Mouse (Mus musculus) ES-CJ7 (cell line): ENCODE results near the gene Gng7.
A peak's percentile ranks its signal among the peaks of the same experiment; 100 is the strongest.
"Not testable (repeated sequence)": the region's sequence is repeated elsewhere in the genome, so short reads cannot be mapped to it uniquely, and the experiment has no call there.

Source experiments
- DNase-seq: peaks from one replicate; pipeline ENCODE4 v3.0.0; 2011; ENCODE audit warnings: low read depth, low spot score

Gene Gng7

DNA sequence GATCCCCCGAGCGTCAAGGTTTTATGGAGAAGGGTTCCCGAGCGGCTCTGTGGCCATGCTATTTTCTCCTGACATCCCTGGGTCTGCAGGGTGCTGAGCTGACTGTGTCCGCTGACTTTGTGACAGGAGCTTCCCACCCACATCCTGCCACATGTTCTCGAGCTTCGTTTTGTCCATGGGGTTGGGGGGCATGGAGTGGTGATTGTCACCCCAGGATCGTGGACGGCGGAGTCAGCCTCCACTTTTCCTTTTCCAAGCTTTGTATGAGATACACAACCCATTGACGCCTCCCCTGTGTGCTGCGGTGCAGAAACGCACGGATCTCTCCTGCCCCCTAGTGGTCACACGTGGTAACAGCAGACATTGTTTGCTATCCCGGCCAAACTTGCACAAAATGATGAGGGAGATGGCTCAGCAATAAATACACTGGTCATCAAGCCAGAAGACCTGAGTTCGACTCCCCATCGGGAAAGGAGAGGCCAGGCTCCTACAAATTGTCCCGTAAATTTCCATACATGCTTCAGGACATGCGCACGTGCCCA lies 19.6 kb downstream of the Gng7 start:
- peak; percentile 81 for DNase-seq

DNA sequence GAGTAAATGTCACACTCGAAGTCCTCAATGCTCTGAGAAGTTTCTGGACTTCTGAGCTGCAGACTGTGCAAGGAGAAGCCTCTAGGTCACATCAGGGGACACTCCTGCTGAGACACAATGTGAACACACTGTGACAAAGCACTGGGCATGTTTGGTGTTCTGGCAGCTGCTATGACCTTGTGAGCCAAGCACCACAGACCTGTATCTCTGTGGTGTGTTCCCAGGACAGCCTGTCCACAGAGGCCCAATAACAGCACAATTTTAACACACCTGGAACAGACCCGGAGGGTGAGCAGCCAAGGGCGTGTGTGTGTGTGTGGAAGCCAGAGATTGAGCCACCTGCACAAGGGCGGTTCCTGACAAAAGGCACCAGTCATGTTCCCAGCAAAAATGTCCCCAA lies 20.1 kb downstream of the Gng7 start:
- no peak for DNase-seq

- no peak for DNase-seq
Observed at GRCm38 (mm10) chr10:80993276-80993675, 21.5 kb downstream of the Gng7 start.

DNA sequence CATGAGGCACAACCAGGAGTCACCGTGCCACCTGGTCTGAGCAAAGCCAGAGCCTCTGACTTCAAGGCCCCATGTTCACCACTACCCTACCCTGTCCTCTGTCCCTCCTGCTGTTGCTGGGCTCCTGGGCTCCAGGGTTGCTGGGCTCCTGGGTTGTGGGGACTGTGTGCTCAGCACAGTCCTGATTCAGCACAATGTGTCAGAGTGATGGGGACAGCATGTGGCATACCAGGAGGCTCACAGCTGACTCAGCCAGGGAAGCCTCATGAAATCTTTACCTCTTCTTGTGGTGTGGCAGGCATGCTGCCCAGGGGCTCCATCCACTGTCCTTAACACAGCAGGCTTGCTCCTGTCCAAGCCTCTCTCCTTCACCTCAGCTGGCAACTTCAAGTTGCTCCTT lies 22.8 kb downstream of the Gng7 start:
- no peak for DNase-seq

DNA sequence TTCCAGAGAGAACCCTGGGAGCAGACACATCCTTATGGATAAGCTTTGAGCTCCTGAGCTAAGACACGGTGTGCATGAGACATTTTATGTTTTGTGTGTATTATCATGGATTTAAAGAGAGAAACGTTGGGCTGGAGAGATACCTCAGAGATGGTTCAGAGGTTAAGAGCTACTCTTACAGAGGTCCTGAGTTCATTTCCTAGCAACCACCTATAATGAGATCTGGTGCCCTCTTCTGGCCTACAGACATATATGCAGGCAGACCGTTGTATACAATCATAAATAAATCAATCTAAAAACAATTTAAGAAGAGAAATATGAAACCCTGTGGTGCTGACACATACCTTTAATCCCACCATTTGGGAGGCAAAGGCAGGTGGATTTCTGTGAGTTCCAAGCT lies 23.7 kb downstream of the Gng7 start:
- DNase-seq, result peak; percentile 67

DNA sequence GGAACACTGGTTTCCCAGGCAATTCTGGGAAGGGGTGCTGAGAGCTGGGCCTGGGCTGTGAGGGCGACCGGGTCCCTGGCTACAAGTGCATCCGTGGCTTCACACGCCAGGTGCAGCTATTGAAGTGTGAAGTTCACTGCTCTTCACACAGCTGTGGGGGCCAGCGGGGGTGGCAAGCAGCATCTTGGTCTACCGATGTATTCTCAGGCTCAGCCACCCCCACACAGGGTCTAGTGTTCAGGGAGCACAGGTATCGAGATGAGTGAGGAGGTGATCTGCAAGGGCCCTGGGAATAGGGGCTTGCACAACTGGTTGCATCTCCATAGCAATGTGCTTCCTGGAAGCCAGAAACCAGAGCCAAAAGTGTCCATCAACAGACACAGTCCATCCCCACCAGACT lies 24.3 kb downstream of the Gng7 start:
- no peak for DNase-seq

GRCm38 (mm10) chr10:80989854-80990253 lies 24.9 kb downstream of the Gng7 start:
- DNase-seq, result not testable (repeated sequence)

DNA sequence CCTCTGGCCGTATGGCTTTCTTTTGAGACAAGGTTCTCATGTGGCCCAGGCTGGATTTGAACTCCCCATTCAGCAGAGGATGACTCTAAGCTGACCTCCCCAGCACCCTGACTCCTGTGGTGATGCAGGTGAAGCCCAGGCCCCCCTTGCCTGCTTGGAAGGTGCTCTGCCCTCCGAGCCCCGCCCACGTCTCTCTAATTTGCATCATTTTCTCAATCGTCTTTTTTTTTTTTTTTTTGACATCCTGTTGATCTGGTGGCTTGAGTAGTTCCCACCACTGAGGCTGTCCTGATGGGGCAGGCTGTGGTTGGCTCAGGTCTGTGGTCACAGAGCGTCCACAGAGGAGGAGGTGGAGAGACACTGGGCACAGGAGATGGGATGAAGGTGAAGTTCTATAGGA lies 25.3 kb downstream of the Gng7 start:
- no peak for DNase-seq

- DNase-seq, result peak; percentile 84
Observed at GRCm38 (mm10) chr10:80987709-80988441, 26.9 kb downstream of the Gng7 start.

DNA sequence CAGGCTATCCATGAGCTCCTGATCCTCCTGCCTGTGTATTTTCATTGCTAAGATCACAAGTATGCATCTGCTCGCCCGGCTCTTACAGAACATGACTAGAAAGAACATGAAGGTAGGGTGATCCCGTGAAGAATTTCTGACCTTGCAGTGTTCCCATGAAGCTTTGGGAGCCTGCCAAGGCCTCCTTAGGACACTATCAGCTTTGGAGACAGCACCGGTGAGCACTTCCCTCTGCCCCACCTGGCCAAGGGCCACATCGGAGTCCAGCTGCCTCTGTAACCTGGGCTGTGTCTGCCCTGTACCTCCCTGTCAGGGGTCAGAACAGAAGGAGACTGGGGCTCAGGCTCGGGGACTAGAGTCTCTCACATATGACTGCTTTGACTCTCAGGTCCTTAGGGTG lies 28.0 kb downstream of the Gng7 start:
- DNase-seq, result no peak

DNA sequence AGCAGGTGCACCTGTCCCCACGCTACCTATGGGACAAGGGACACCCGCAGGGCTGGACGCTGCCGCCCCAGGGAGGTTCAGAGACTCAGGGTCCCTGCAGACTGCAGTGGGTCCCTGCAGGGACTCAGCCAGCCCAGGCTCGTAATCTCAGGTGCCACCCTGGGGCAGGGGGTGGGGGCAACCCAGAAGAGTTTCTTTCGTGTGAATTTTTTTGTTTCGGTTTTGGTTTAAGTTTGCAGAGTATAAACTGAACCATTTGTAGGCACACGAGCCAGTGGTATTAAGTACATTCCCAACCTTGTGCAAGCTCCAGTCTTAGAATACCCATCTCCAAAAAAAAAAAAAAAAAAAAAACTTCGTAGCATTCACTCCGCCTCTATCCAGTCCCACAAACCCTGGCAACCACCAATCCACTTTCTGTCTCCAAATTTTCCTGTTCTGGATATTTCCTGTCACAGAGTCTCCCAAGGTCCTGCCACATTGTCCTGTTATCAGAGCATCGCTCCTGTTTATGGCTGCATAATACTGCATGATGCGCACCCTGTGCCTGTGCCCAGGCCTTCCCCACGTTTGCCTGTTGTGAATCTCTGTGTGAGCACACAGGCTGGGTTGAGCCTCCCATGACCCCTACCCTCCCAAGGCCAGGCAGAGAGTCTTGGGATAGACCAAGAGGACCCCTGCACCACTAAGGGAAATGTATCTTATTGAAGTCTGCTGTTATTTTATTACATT lies 28.6 kb downstream of the Gng7 start:
- no peak for DNase-seq

DNA sequence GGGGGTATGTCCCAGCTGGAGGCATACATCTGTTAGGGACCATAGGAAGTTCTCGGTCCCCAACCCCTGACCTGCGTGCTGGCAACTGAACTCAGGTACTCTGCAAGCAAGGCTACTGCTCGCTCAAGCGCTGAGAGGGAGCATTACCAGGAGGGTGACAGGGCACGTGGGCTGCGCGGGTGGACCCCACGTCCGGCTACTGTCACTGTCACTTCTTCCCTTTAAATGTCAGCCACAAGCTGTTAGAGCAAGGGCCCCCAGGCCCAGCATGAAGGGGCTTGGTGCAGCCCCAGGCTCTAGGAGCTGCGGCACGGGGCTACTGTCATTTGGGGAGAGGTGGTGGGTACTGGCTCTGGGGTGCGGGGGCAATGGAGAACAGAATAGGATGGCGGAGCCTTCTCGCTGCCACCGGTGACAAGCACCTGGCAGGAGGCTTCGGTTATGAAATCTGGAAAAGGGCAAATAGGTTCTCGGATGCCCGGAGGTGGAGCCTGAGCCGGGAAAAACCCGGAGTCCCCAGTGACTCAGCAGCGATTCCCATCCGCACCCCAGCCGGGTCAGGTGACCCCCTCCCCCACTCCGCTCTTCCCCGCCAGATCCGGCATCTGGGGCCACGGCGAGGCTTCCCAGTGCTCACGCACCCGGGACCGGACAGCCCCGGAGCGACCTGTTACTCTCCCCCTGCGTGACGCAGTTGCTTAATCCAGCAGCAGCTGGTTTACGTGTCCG lies 29.3 kb downstream of the Gng7 start:
- no peak for DNase-seq

DNA sequence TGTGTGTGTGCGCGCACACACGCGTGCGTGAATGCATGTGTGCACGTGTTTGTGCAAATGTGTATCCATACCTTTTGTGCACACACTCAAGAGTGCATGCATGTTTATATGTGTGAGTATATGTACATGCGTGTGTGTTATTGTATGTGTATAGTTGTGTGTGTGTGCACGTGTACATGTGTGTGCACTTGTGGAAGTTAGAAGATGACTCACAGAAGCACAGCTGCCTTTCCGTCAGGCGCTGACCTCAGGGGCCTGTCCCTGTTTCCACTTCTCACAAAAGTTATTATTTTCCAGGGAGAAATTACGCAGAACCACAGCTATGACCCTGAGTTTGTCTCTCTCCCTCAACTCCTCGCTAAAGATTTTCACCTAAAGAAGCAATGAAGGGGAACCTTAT lies 30.5 kb downstream of the Gng7 start:
- DNase-seq, result no peak

- no peak for DNase-seq
Observed at GRCm38 (mm10) chr10:80982381-80982780, 32.4 kb downstream of the Gng7 start.

DNA sequence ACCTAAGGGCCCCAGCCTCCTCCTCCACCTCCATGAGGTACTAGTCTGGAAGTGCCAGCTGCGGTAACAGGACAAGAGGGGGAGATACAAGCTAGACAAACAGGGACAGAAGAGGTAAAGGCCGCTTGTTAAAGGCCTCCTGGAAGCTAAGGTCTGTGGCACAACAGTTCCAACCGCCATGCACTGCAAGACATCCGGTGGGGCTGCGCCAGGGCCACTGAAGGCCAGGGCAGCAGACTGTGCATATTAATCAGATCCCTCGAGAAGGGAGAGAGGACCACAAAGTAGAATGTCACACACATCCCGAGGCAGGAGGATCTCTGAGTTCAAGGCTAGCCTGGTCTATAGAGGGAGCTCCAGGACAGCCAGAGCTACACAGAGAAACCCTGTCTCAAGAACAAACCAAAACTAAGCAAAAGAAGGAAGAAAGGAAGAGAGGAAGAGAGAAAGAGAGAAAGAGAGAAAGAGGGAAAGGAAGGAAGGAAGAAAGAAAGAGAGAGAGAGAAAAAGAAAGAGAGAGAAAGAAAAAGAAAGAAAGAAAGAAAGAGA lies 33.1 kb downstream of the Gng7 start:
- DNase-seq, result no peak

- DNase-seq, result no peak
Observed at GRCm38 (mm10) chr10:80975478-80975877, 39.3 kb downstream of the Gng7 start.

- no peak for DNase-seq
Observed at GRCm38 (mm10) chr10:80973722-80974121, 41.0 kb downstream of the Gng7 start.

DNA sequence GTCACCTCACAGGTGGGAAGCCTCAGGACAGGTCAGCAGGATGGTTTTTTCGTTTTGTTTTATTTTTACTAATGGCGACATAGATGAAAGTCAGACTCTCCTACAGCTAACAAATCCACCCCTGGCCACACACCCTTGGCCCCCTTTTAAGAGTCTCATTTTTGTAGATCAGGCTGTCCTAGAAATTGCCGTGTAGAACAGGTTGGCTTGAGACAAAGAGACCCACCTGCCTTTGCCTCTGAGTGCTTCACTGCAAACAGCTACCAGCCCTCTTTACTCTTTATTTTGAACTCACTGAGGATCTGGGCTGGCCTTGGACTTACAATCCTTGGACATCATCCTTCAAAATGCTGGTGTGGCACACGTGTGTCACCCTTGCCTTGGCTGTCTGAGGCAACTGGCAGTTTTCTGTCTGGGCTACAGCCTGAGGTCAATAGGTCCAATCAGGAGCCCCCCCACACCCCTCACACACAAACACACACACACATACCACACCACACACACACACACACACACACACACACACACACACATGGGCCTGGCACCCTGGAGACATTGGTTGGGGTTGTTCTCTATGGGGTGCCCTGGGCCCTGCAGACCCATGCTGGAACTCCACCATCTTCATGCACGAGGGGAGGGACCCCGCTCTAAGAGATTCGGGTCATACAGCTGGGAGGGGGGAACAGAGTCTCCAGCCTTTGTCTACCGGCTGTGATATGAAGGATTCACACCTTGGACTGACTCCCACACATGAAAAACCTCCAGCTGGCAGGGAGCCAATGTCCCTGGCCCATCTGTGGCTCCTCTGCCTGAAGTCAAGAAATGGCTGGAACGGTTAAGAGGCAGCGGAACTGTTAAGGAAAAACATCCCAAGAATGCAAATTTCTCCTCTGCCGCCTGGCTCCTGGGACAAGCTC lies 42.4 kb downstream of the Gng7 start:
- no peak for DNase-seq

- no peak for DNase-seq
Observed at GRCm38 (mm10) chr10:80971533-80971932, 43.2 kb downstream of the Gng7 start.

DNA sequence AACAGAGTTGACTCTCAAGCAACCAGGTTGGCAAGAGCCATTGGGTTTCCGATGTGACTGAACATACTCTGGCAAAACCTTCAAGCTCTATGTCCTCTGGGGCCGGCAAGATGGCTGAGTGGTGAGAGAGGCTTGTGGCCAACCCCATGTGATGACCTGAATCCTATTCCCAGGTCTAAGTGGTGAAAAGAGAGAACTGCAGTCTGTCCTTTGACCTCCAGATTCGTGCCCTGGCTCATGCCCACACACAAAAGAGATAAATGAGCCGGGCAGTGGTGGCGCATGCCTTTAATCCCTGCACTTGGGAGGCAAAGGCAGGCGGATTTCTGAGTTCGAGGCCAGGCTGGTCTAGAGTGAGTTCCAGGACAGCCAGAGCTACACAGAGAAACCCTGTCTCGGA lies 44.6 kb downstream of the Gng7 start:
- no peak for DNase-seq

DNA sequence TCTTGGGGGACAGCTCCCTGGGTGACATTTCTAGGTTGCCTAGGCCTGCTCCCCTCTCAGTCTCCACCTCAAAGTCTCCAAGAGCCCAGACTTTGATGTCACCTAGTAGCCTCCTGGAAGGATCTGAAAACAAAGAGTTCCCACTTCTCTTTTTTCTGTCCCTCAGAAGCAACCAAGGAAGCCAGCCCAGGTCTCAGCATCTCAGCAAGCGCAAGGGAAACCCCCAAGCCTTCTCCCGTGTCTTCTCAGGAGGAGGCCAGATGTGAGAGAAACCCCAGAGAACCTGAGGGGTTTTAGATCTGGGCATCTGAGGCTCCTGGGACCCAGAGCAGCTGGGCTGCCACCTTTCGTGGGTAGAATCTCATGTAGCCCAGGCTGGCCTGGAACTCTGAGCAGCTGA lies 45.4 kb downstream of the Gng7 start:
- DNase-seq, result no peak
